Mouse (Mus musculus): ENCODE measurements around the gene Hspa12b. TPM values are rescaled to one million over a fixed set of nuclear protein-coding genes. Genes with fewer than 3 reads are reported as not detected.
"Not testable (repeated sequence)": the region's sequence is repeated elsewhere in the genome, so short reads cannot be mapped to it uniquely, and the experiment has no call there.

The Hspa12b gene
- polyA plus RNA-seq, 1 experiment from 2014 or later = 25.0 TPM

- no peaks in the 10 kb centered on the region for H3K36me3 ChIP-seq (ENCODE audit: control insufficient read depth, insufficient read depth, low read length)
- H3K9ac ChIP-seq (ENCODE audit: low read length) = peak overlapping the region; percentile 54
- peak overlapping the region; percentile 94 for H3K27ac ChIP-seq (ENCODE audit: low read length)
- ATAC-seq (ENCODE audit: insufficient read depth, low FRiP score) = peak; percentile 91
- H3K9me3 ChIP-seq (replicated peaks; ENCODE audit: control insufficient read depth, low read length) = no peaks in the 10 kb centered on the region
- no peaks in the 10 kb centered on the region for H3K27me3 ChIP-seq (ENCODE audit: control insufficient read depth, insufficient read depth, low read length)
- peak overlapping the region; percentile 15 for H3K4me3 ChIP-seq (replicated peaks; ENCODE audit: low read length)
- 5% methylated on average over 9 of the region's 9 CpGs for WGBS
- peak overlapping the region; percentile 44 for H3K4me2 ChIP-seq (ENCODE audit: low read depth, low read length)
- H3K4me1 ChIP-seq (ENCODE audit: control insufficient read depth, insufficient read depth, low read length) = peaks cover 9% of the 10 kb centered on the region
Measured at GRCm38 (mm10) chr2:131096101-131096795, 30.8 kb upstream of the Hspa12b start.

GRCm38 (mm10) chr2:131097087-131097486 lies 30.0 kb upstream of the Hspa12b start:
- Histone ChIP-seq H3K4me2 (ENCODE audit: low read depth, low read length) (peak overlapping the region; percentile 44), H3K9me3 (replicated peaks; ENCODE audit: control insufficient read depth, low read length) (no peaks in the 10 kb centered on the region), H3K27me3 (ENCODE audit: control insufficient read depth, insufficient read depth, low read length) (no peaks in the 10 kb centered on the region), H3K4me3 (replicated peaks; ENCODE audit: low read length) (no peak overlapping the region), H3K4me1 (ENCODE audit: control insufficient read depth, insufficient read depth, low read length) (peaks cover 9% of the 10 kb centered on the region), H3K9ac (ENCODE audit: low read length) (no peak overlapping the region), H3K36me3 (ENCODE audit: control insufficient read depth, insufficient read depth, low read length) (no peaks in the 10 kb centered on the region), H3K27ac (ENCODE audit: low read length) (peak overlapping the region; percentile 94)
- ATAC-seq (ENCODE audit: insufficient read depth, low FRiP score) = no peak
- 70% methylated on average over 4 of the region's 4 CpGs for WGBS

GRCm38 (mm10) chr2:131101530-131101929 lies 25.6 kb upstream of the Hspa12b start:
- no peak for ATAC-seq (ENCODE audit: insufficient read depth, low FRiP score)
- H3K27ac ChIP-seq (ENCODE audit: low read length) = no peak overlapping the region
- H3K9ac ChIP-seq (ENCODE audit: low read length) = no peak overlapping the region
- H3K36me3 ChIP-seq (ENCODE audit: control insufficient read depth, insufficient read depth, low read length) = no peaks in the 10 kb centered on the region
- no peak overlapping the region for H3K4me2 ChIP-seq (ENCODE audit: low read depth, low read length)
- no peaks in the 10 kb centered on the region for H3K9me3 ChIP-seq (replicated peaks; ENCODE audit: control insufficient read depth, low read length)
- H3K4me1 ChIP-seq (ENCODE audit: control insufficient read depth, insufficient read depth, low read length) = no peaks in the 10 kb centered on the region; the same call in none of the 2 replicates
- no peak overlapping the region for H3K4me3 ChIP-seq (replicated peaks; ENCODE audit: low read length)
- no peaks in the 10 kb centered on the region for H3K27me3 ChIP-seq (ENCODE audit: control insufficient read depth, insufficient read depth, low read length)
- 52% methylated on average over 3 of the region's 3 CpGs for WGBS

GRCm38 (mm10) chr2:131104021-131104420 lies 23.1 kb upstream of the Hspa12b start:
- no peak overlapping the region for H3K9ac ChIP-seq (ENCODE audit: low read length)
- H3K4me1 ChIP-seq (ENCODE audit: control insufficient read depth, insufficient read depth, low read length) = no peaks in the 10 kb centered on the region
- no peaks in the 10 kb centered on the region for H3K9me3 ChIP-seq (replicated peaks; ENCODE audit: control insufficient read depth, low read length)
- no peak overlapping the region for H3K4me2 ChIP-seq (ENCODE audit: low read depth, low read length)
- 79% methylated on average over 4 of the region's 4 CpGs for WGBS
- no peak overlapping the region for H3K4me3 ChIP-seq (replicated peaks; ENCODE audit: low read length)
- ATAC-seq (ENCODE audit: insufficient read depth, low FRiP score) = peak; percentile 64; the same call in 1 of the 2 replicates
- no peaks in the 10 kb centered on the region for H3K27me3 ChIP-seq (ENCODE audit: control insufficient read depth, insufficient read depth, low read length)
- no peak overlapping the region for H3K27ac ChIP-seq (ENCODE audit: low read length)
- no peaks in the 10 kb centered on the region for H3K36me3 ChIP-seq (ENCODE audit: control insufficient read depth, insufficient read depth, low read length)

- WGBS = 66% methylated on average over 4 of the region's 4 CpGs
- not testable (repeated sequence) for H3K4me2 ChIP-seq (ENCODE audit: low read depth, low read length); H3K4me1 ChIP-seq (ENCODE audit: control insufficient read depth, insufficient read depth, low read length); H3K27ac ChIP-seq (ENCODE audit: low read length); H3K9ac ChIP-seq (ENCODE audit: low read length); H3K9me3 ChIP-seq (replicated peaks; ENCODE audit: control insufficient read depth, low read length); ATAC-seq (ENCODE audit: insufficient read depth, low FRiP score); H3K36me3 ChIP-seq (ENCODE audit: control insufficient read depth, insufficient read depth, low read length); H3K4me3 ChIP-seq (replicated peaks; ENCODE audit: low read length); H3K27me3 ChIP-seq (ENCODE audit: control insufficient read depth, insufficient read depth, low read length)
Measured at GRCm38 (mm10) chr2:131105061-131105460, 22.0 kb upstream of the Hspa12b start.

- H3K27me3 ChIP-seq (ENCODE audit: control insufficient read depth, insufficient read depth, low read length) = no peaks in the 10 kb centered on the region
- no peaks in the 10 kb centered on the region for H3K4me1 ChIP-seq (ENCODE audit: control insufficient read depth, insufficient read depth, low read length)
- H3K27ac ChIP-seq (ENCODE audit: low read length) = no peak overlapping the region
- H3K9me3 ChIP-seq (replicated peaks; ENCODE audit: control insufficient read depth, low read length) = no peaks in the 10 kb centered on the region
- H3K9ac ChIP-seq (ENCODE audit: low read length) = no peak overlapping the region
- no peak overlapping the region for H3K4me3 ChIP-seq (replicated peaks; ENCODE audit: low read length)
- no peaks in the 10 kb centered on the region for H3K36me3 ChIP-seq (ENCODE audit: control insufficient read depth, insufficient read depth, low read length)
- H3K4me2 ChIP-seq (ENCODE audit: low read depth, low read length) = no peak overlapping the region
- 79% methylated on average over 5 of the region's 5 CpGs for WGBS
- no peak for ATAC-seq (ENCODE audit: insufficient read depth, low FRiP score)
Measured at GRCm38 (mm10) chr2:131105989-131106388, 21.1 kb upstream of the Hspa12b start.

- Histone ChIP-seq H3K4me2 (ENCODE audit: low read depth, low read length) (no peak overlapping the region), H3K4me1 (ENCODE audit: control insufficient read depth, insufficient read depth, low read length) (peaks cover 3% of the 10 kb centered on the region; the same call in 1 of the 2 replicates), H3K36me3 (ENCODE audit: control insufficient read depth, insufficient read depth, low read length) (no peaks in the 10 kb centered on the region), H3K27me3 (ENCODE audit: control insufficient read depth, insufficient read depth, low read length) (no peaks in the 10 kb centered on the region), H3K9me3 (replicated peaks; ENCODE audit: control insufficient read depth, low read length) (no peaks in the 10 kb centered on the region), H3K9ac (ENCODE audit: low read length) (no peak overlapping the region), H3K4me3 (replicated peaks; ENCODE audit: low read length) (no peak overlapping the region), H3K27ac (ENCODE audit: low read length) (no peak overlapping the region)
- WGBS = 50% methylated on average over 2 of the region's 2 CpGs
- ATAC-seq (ENCODE audit: insufficient read depth, low FRiP score) = peak; percentile 95
Measured at GRCm38 (mm10) chr2:131118968-131119574, 8.0 kb upstream of the Hspa12b start.

GRCm38 (mm10) chr2:131124166-131124565 lies 2.9 kb upstream of the Hspa12b start:
- Histone ChIP-seq H3K27me3 (ENCODE audit: control insufficient read depth, insufficient read depth, low read length) (no peaks in the 10 kb centered on the region), H3K4me3 (replicated peaks; ENCODE audit: low read length) (no peak overlapping the region), H3K27ac (ENCODE audit: low read length) (peak overlapping the region; percentile 38), H3K36me3 (ENCODE audit: control insufficient read depth, insufficient read depth, low read length) (no peaks in the 10 kb centered on the region), H3K9me3 (replicated peaks; ENCODE audit: control insufficient read depth, low read length) (no peaks in the 10 kb centered on the region), H3K4me1 (ENCODE audit: control insufficient read depth, insufficient read depth, low read length) (peaks cover 19% of the 10 kb centered on the region), H3K4me2 (ENCODE audit: low read depth, low read length) (no peak overlapping the region), H3K9ac (ENCODE audit: low read length) (no peak overlapping the region)
- WGBS = 59% methylated on average over 3 of the region's 3 CpGs
- no peak for ATAC-seq (ENCODE audit: insufficient read depth, low FRiP score)

GRCm38 (mm10) chr2:131125157-131125963 lies 1.7 kb upstream of the Hspa12b start:
- Histone ChIP-seq H3K4me3 (replicated peaks; ENCODE audit: low read length) (no peak overlapping the region), H3K36me3 (ENCODE audit: control insufficient read depth, insufficient read depth, low read length) (no peaks in the 10 kb centered on the region), H3K9me3 (replicated peaks; ENCODE audit: control insufficient read depth, low read length) (no peaks in the 10 kb centered on the region), H3K27me3 (ENCODE audit: control insufficient read depth, insufficient read depth, low read length) (no peaks in the 10 kb centered on the region), H3K4me1 (ENCODE audit: control insufficient read depth, insufficient read depth, low read length) (peaks cover 25% of the 10 kb centered on the region), H3K27ac (ENCODE audit: low read length) (no peak overlapping the region), H3K9ac (ENCODE audit: low read length) (no peak overlapping the region), H3K4me2 (ENCODE audit: low read depth, low read length) (no peak overlapping the region)
- 91% methylated on average over 9 of the region's 9 CpGs for WGBS
- no peak for ATAC-seq (ENCODE audit: insufficient read depth, low FRiP score)
